In genomic region chr4:129578466-129578865, GRCm38 (mm10) we compare ENCODE assay signal across 9 mouse cellular contexts. TPM values are rescaled to one million over a fixed set of nuclear protein-coding genes. Genes with fewer than 3 reads are reported as not detected.
DNase-seq lines count a peak whose midpoint lies in the region; ATAC-seq and TF ChIP-seq lines count a peak whose summit lies in the region.
"Had no signal": no experiment of that assay in that cellular context is flagged by ENCODE, and none has a peak within 500 bp of the region (broad histone marks: within the 10 kb centered on the region; RNA-seq: fewer than 3 reads in every experiment).

Gene Fam167b, minus strand, starts transcription at chr4:129578549.

- no peaks in the 10 kb centered on the region for H3K4me1 ChIP-seq in lung, embryonic 14.5 days (ENCODE audit: insufficient read depth)
- peaks cover 7% of the 10 kb centered on the region for H3K4me1 ChIP-seq in heart, adult 2 months (ENCODE audit: control insufficient read depth, insufficient read depth, low read length)
- peaks cover 24% of the 10 kb centered on the region for H3K4me1 ChIP-seq in kidney, embryonic 15.5 days
- H3K4me1 ChIP-seq in midbrain, embryonic 14.5 days (ENCODE audit: control insufficient read depth, insufficient read depth, low read length) = 0 out of 2 replicates have a peak, but pooled peaks cover 8% of the 10 kb centered on the region

- H3K9me3 ChIP-seq in lung, embryonic 14.5 days (ENCODE audit: low read depth, low read length) = no peaks in the 10 kb centered on the region
- H3K9me3 ChIP-seq in kidney, embryonic 15.5 days (replicated peaks) = no peaks in the 10 kb centered on the region
- no peaks in the 10 kb centered on the region for H3K9me3 ChIP-seq in midbrain, embryonic 14.5 days (ENCODE audit: control insufficient read depth, low read length)

- H3K36me3 ChIP-seq in lung, embryonic 14.5 days (ENCODE audit: insufficient read depth) = no peaks in the 10 kb centered on the region
- no peaks in the 10 kb centered on the region for H3K36me3 ChIP-seq in heart, adult 2 months (ENCODE audit: control insufficient read depth, insufficient read depth, low read length)
- no peaks in the 10 kb centered on the region for H3K36me3 ChIP-seq in kidney, embryonic 15.5 days
- no peaks in the 10 kb centered on the region for H3K36me3 ChIP-seq in midbrain, embryonic 14.5 days (ENCODE audit: control insufficient read depth, insufficient read depth, low read length)

- no peak for DNase-seq in lung, embryonic 14.5 days
- no peak for DNase-seq in lung, adult 18-20 months
- peak; percentile 44 to 65 for DNase-seq in heart, adult 2 months
- no peak for DNase-seq in midbrain, embryonic 14.5 days
- DNase-seq in ovary, postnatal 14 days (ENCODE audit: low spot score) = no peak
- DNase-seq in ovary, postnatal 10 days (ENCODE audit: low spot score) = no peak
- DNase-seq in right cerebral cortex, adult 18-20 months = no peak

- H3K4me2 ChIP-seq in lung, embryonic 14.5 days = 0 out of 2 replicates have a peak within 1 kb of the TSS, but pooled peaks have one; percentile 0
- H3K4me2 ChIP-seq in kidney, embryonic 15.5 days = peak within 1 kb of the TSS; percentile 47
- H3K4me2 ChIP-seq in midbrain, embryonic 14.5 days (ENCODE audit: low read length) = 0 out of 2 replicates have a peak within 1 kb of the TSS, but pooled peaks have one; percentile 28

- no peak for ATAC-seq in lung, embryonic 14.5 days (ENCODE audit: insufficient read depth)
- ATAC-seq in kidney, embryonic 15.5 days (replicated peaks; ENCODE audit: low FRiP score) = no peak
- ATAC-seq in midbrain, embryonic 14.5 days (ENCODE audit: low FRiP score, low TSS enrichment) = no peak

- 85% methylated on average over 5 of the region's 5 CpGs for WGBS in lung, embryonic 14.5 days
- 42% methylated on average over 5 of the region's 5 CpGs for WGBS in heart, adult 2 months
- WGBS in kidney, embryonic 15.5 days = 79% methylated on average over 5 of the region's 5 CpGs
- WGBS in midbrain, embryonic 14.5 days = 92% methylated on average over 5 of the region's 5 CpGs

- TF ChIP-seq CTCF in lung, embryonic 14.5 days (IDR thresholded peaks at IDR 0.05; ENCODE audit: low read depth) = no peak
- TF ChIP-seq CTCF in heart, adult 2 months (IDR thresholded peaks at IDR 0.05) = no peak

- H3K79me2 ChIP-seq in heart, adult 2 months (replicated peaks; ENCODE audit: control insufficient read depth, insufficient read depth, low read length) = no peaks in the 10 kb centered on the region

- intact Hi-C loops in heart, adult 2 months (cut with DNase I) = no loop called here

- TF ChIP-seq POLR2A in heart, adult 2 months (IDR thresholded peaks at IDR 0.05; ENCODE audit: insufficient read depth, low read depth, low read length) = no peak

- H3K27me3 ChIP-seq in lung, embryonic 14.5 days (ENCODE audit: insufficient read depth, low read length) = no peaks in the 10 kb centered on the region
- H3K27me3 ChIP-seq in heart, adult 2 months (ENCODE audit: control insufficient read depth, insufficient read depth, low read length) = no peaks in the 10 kb centered on the region
- H3K27me3 ChIP-seq in kidney, embryonic 15.5 days = no peaks in the 10 kb centered on the region
- H3K27me3 ChIP-seq in midbrain, embryonic 14.5 days (ENCODE audit: control insufficient read depth, insufficient read depth, low read length) = no peaks in the 10 kb centered on the region

- no peak within 1 kb of the TSS for H3K4me3 ChIP-seq in lung, embryonic 14.5 days (ENCODE audit: low read depth, low read length)
- no peak within 1 kb of the TSS for H3K4me3 ChIP-seq in heart, adult 2 months
- peak within 1 kb of the TSS; percentile 26 for H3K4me3 ChIP-seq in kidney, embryonic 15.5 days (replicated peaks)
- no peak within 1 kb of the TSS for H3K4me3 ChIP-seq in midbrain, embryonic 14.5 days (replicated peaks; ENCODE audit: low read depth, low read length)

- TF ChIP-seq EP300 in heart, adult 2 months (IDR thresholded peaks at IDR 0.05; ENCODE audit: insufficient read depth, low read depth, low read length) = 0 out of 2 replicates have a peak, but pooled peaks have one; percentile 14

- H3K9ac ChIP-seq in lung, embryonic 14.5 days = no peak within 1 kb of the TSS
- peak within 1 kb of the TSS; percentile 40 for H3K9ac ChIP-seq in heart, adult 2 months (ENCODE audit: low read depth, low read length)
- H3K9ac ChIP-seq in kidney, embryonic 15.5 days = 0 out of 2 replicates have a peak within 1 kb of the TSS, but pooled peaks have one; percentile 2
- no peak within 1 kb of the TSS for H3K9ac ChIP-seq in midbrain, embryonic 14.5 days (replicated peaks; ENCODE audit: low read length)

- peak within 1 kb of the TSS; percentile 18; the same call in 1 of the 2 replicates for H3K27ac ChIP-seq in lung, embryonic 14.5 days (ENCODE audit: low read depth)
- H3K27ac ChIP-seq in heart, adult 2 months = peak within 1 kb of the TSS; percentile 53
- peak within 1 kb of the TSS; percentile 74 for H3K27ac ChIP-seq in kidney, embryonic 15.5 days
- H3K27ac ChIP-seq in midbrain, embryonic 14.5 days (replicated peaks; ENCODE audit: low read depth, low read length) = no peak within 1 kb of the TSS

RNA-seq across cellular contexts. Expression of gene Fam167b, which starts in this region (rescaled TPM):
- 2.2 and 2.7 TPM in 2 replicates for polyA plus RNA-seq in lung, embryonic 14.5 days (2014; fragmentation: Nextera tagmentation; extraction: Ambion mirVana)
- total RNA-seq in heart, adult 2 months (2021) = under 1 TPM in 1 of 2 experiments, not detected in 1; 0.81 TPM
- 1.4 and 1.8 TPM in 2 replicates for polyA plus RNA-seq in heart, adult 2 months (2012; rRNA removed)
- polyA plus RNA-seq in kidney, embryonic 15.5 days (2015; fragmentation: Nextera tagmentation; extraction: Ambion mirVana) = 27.8 and 29.1 TPM in 2 replicates
- polyA plus RNA-seq in midbrain, embryonic 14.5 days (2014; fragmentation: Nextera tagmentation; extraction: Ambion mirVana) = 0.24 TPM in 1 of 2 replicates, not detected in the other
- total RNA-seq: left cerebral cortex, postnatal 14 days had no signal

Comparison
In these comparisons a context has a peak if more than half of its experiments do, and no peak if none do; other contexts are left out.
1. DNase-seq: peak in heart, adult 2 months (2 of 2); none in lung, embryonic 14.5 days (single experiment), lung, adult 18-20 months (0 of 2), midbrain, embryonic 14.5 days (single experiment), ovary, postnatal 14 days (single experiment), ovary, postnatal 10 days (single experiment) and right cerebral cortex, adult 18-20 months (single experiment).
2. H3K9ac ChIP-seq: peak in heart, adult 2 months (single experiment) and kidney, embryonic 15.5 days (single experiment); none in lung, embryonic 14.5 days (single experiment) and midbrain, embryonic 14.5 days (single experiment).
3. Peak in every context shown above with its lines, with median percentiles within 50 percentile points of each other: H3K4me2 ChIP-seq.